Mouse (Mus musculus) heart, postnatal 10 days (tissue): ENCODE data around the gene Mcemp1. TPM values are rescaled to one million over a fixed set of nuclear protein-coding genes. Genes with fewer than 3 reads are reported as not detected.

Experiments
- DNase-seq, 2 experiments: peaks; one replicate each; pipeline ENCODE4 v3.0.0; 2021
- intact Hi-C: fragments of 180-260 bp; cut with DNase I; formaldehyde crosslinking; loops from one replicate; pipeline ENCODE4 v1.15.1; 2025
- total RNA-seq, 2 experiments: library from RNA; stranded (reverse); gene quantifications; 2 replicates each; pipeline ENCODE4 v1.2.3; 2021

The Mcemp1 gene
- under 1 TPM; 0.17 to 0.40 TPM for total RNA-seq

DNA sequence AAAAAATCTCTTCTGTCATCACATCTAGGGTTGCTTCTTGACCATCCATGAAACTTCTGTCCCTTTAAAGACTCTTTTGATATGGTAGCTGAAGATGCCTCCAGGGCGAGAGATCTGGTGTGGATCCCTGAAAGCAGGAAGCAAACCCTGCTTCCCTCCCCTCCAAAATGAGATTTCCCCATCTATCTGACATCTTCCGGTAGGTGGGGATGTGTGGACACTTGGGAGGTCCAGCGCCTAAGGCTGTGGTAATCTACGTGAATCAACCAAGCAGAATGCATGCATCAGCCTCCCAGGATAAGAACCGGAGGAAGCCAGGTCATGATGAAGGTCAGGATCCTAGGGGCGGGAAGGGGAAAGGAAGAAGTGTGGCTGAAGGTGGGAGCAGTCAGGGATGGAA lies at the start of gene Mcemp1:
Gene Mcemp1 (plus strand): TSS at position 248 of the 400 bp plus-strand sequence.
- intact Hi-C loops = no loop called here
- no peak for DNase-seq

DNA sequence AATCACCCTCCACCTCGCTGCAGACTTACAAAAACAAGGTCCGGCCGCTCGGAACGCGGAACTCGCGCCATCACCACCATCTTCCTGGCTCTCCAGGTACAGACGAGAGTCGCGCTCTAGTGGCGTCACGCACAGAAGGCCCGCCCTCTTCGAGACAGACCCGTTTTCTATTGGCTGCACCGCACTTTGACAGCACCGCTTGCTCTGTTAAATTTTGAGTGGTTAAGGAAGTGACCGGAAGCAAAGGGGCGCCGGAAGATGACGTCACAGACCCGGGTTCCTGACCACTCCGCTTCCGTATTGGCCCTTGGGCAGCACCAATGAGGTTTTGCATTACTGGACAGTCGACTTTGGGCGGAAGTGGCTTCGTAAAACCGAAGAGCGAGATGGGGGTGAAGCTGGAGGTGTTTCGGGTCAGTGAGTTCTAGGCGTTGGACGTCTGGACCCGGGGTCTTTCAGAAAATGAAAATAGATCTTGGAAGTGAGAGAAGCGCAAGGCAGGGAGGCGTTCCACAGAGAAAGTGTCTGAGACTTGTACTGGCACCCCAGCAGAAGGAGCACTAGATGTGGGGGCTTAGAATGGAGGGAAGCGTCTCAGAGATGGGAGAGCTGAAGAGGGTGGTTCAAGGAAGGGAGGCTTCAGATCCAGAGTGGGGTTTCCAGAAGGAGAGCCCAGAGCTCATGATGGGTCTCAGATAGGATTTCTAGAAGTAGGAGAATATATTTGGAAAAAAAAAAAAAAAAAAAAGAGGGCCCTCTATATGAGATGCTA lies 44.2 kb upstream of the Mcemp1 start, which contains the start of the genes Xab2 and Pet100:
Gene Xab2 (minus strand): TSS at position 118 of the 772 bp plus-strand sequence.
Gene Pet100 (plus strand): TSS at position 350 of the 772 bp plus-strand sequence.
- intact Hi-C loops = loop anchor here (1.0 to 10.0 kb wide), 3 partner anchors 55 to 633 kb away; partner anchors contain the start of genes Ctxn1, Snapc2 and Trappc5
- peak; percentile 99 for DNase-seq

DNA sequence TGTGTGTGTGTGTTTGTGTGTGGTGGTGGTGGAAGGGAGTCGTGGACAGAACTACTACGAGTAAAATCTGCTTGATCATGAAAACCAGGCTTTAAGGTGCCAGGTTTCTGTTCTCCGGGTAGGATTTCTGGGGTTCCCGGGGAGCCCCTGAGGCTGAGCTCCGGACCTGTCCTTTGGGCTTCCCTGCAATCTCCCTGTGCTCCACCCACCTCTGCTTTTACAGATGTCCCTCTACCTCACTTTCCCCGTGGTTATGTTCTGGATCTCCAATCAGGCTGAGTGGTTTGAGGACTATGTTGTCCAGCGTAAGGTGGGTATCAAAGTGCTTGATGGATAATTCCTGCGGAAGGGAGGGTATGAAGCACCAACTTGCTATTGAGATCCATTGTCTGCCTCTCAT lies 43.4 kb upstream of the Mcemp1 start:
- DNase-seq = no peak
- intact Hi-C loops = loop anchor here (10.0 kb wide), 1 partner anchor 633 kb away; the partner anchor contains the start of genes Ctxn1 and Snapc2

DNA sequence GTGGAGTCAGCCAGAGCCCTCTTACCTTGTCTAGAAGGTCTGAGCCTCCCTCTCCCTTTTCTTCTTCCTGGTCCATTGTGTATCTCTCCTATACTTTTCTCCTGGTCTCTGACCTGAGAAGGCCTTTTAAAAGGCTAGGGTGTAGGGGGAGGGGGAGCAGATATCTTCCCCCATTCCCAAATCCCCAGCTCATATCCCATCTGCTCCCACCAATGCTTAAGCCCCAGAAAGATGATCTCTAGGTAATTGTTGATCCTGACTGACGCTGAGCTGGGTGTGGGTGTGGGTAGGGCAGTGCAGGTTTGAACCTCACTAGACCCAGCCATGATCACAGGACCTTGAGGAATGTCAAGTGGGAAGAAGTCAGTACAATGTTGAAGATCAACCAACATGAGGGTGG lies 40.1 kb upstream of the Mcemp1 start, which contains the start of gene Pcp2:
Gene Pcp2 (minus strand): TSS at position 101 of the 400 bp plus-strand sequence.
- DNase-seq = no peak
- intact Hi-C loops = loop anchor here (10.0 kb wide), 1 partner anchor 629 kb away; the partner anchor contains the start of genes Ctxn1 and Snapc2

DNA sequence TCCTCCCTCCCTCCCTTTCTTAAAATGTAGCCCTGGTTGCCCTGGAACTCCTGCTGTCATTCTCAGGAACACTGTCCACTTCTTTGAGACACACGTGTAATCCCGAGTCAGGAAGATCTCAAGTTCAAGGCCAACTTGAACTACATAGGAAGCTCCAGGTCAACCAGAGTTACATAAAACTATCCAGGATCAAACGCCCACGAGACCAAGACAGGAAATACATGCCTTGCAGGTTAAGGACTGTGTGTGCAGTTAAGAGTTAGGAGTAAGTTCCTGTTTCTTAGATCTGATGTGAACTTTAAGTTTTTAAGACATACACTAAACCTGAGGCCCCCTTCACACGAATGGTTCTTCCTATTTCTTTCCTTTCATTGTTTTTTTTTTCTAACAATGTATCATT lies 38.6 kb upstream of the Mcemp1 start:
- intact Hi-C loops = loop anchor here (10.0 kb wide), 1 partner anchor 628 kb away; the partner anchor contains the start of genes Ctxn1 and Snapc2
- no peak for DNase-seq

DNA sequence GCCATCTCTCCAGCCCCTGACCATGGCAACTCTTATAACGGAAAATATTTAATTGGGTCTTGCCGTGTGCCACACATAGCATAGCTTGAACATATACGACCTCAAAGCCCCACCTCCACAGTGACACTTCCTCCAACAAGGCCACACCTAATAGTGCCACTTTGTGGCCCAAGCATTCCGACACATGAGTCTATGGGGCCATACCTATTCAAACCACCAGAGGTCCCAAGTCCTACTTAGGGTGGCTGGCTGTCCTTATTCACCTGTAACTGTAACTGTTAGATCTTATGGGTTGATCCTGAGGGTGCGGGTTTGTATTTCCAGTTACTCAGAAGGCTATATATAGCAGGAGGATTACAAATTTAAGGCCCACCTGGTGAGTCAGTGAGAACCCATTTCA lies 37.5 kb upstream of the Mcemp1 start:
- intact Hi-C loops = loop anchor here (2.0 to 10.0 kb wide), 2 partner anchors 45 to 627 kb away; partner anchors contain the start of genes Ctxn1, Fcor and Snapc2
- DNase-seq = peak; percentile 24 to 36

DNA sequence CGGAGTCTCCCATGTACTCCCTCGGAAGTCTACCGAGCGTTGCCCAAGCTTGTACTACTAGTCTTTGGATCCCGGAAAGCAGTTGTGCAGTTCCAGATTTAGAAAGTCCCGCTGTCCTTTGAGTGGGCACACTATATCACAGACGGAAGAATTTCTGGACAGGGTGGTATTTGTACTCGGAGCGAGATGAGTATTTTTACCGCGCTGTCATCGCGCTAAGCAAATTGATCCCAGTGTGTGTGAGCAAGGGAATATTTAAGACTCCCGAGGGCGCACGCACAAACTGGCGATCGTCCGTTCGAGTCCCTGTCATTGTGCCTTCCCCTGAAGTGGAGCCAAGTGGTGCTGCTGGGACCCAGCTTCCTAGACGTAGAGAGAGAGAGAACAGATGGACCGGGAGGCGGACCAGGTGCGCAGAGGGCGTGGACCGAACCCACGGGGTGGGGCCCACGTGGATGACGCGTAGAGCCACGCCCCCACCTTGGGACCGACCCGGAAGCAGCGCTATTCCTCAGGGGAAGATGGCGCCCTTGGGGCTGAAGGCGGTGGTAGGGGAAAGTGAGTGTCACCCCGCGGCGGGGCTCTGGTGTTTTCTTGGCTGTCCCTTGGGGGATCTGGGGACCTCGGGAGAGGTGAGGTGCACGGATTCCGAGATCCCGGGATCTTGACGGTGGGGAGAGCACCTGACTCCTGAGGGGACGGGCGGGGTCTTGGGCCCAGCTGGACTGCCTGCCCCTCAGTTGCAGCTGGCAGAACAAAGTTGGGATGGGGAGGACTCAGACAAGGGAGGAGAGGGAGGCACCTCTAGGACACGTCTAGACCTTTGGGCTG lies 34.7 kb upstream of the Mcemp1 start, which contains the start of gene Stxbp2:
Gene Stxbp2 (plus strand): TSS at position 309 of the 831 bp plus-strand sequence.
- DNase-seq = peak; percentile 44 to 60
- intact Hi-C loops = no loop called here

- DNase-seq = no peak
- intact Hi-C loops = no loop called here
Measured at GRCm38 (mm10) chr8:3631478-3631875, 34.1 kb upstream of the Mcemp1 start.

- peak; percentile 20 to 32 for DNase-seq
- intact Hi-C loops = no loop called here
Measured at GRCm38 (mm10) chr8:3645804-3646203, 19.8 kb upstream of the Mcemp1 start.

GRCm38 (mm10) chr8:3646824-3647531 lies 18.6 kb upstream of the Mcemp1 start:
- no peak for DNase-seq
- intact Hi-C loops = no loop called here

DNA sequence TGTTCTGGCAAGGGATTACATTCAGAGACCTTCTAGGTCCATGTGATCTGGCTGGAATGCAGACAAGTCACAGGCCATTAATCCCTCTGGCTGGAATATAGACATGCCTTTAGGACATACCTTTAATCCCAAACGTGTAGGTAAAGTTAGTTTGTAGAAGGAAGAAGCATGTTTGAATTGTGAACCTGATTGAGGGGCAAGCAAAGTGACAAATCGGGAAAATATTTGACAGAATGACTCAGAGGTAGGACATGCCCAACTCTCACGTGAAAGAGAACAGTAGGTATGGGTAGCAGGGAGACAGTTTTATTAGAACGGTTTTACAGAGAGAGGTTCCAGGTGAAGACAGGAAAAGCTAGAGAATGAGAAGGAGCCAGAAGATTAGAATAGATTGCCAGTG lies 18.0 kb upstream of the Mcemp1 start:
- no peak for DNase-seq
- intact Hi-C loops = no loop called here

- intact Hi-C loops = no loop called here
- DNase-seq = no peak
Measured at GRCm38 (mm10) chr8:3648268-3648667, 17.3 kb upstream of the Mcemp1 start.

GRCm38 (mm10) chr8:3648990-3649389 lies 16.6 kb upstream of the Mcemp1 start:
- DNase-seq = no peak
- intact Hi-C loops = no loop called here

- intact Hi-C loops = no loop called here
- no peak for DNase-seq
Measured at GRCm38 (mm10) chr8:3652845-3653244, 12.7 kb upstream of the Mcemp1 start.

GRCm38 (mm10) chr8:3654726-3655508 lies 10.6 kb upstream of the Mcemp1 start:
- DNase-seq = no peak
- intact Hi-C loops = no loop called here

DNA sequence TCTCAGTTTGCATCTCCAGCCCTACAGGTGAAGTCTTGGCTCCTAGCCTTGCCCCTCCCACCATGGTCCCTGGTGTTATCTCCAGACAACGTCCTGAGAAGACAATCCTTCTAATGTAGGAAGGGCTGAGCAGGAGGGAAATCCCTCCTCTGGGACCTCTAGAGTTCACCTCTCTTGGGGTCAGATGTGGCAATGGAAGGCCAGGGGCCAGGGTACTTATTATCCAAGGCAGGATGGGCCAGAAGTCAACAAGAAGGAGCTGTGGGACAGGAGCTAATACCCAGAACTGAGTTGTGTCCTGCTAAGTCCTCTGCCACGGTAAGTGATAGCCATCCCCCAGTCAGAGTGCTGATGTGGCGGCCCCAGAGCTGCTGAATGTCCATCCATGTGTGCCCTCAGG lies 10.0 kb upstream of the Mcemp1 start, which contains the start of gene Retn:
Gene Retn (plus strand): TSS at position 245 of the 400 bp plus-strand sequence.
- intact Hi-C loops = no loop called here
- DNase-seq = no peak

GRCm38 (mm10) chr8:3656725-3657381 lies 8.7 kb upstream of the Mcemp1 start:
- DNase-seq = no peak
- intact Hi-C loops = no loop called here

- intact Hi-C loops = no loop called here
- DNase-seq = no peak
Measured at GRCm38 (mm10) chr8:3660889-3661288, 4.7 kb upstream of the Mcemp1 start.

GRCm38 (mm10) chr8:3664405-3664804 lies 1.1 kb upstream of the Mcemp1 start:
- DNase-seq = no peak
- intact Hi-C loops = no loop called here
